Mouse (Mus musculus): Measurements from ENCODE around the gene Stard5. TPM values are rescaled to one million over a fixed set of nuclear protein-coding genes. Genes with fewer than 3 reads are reported as not detected.
A peak's percentile ranks its signal among the peaks of the same experiment; 100 is the strongest.

Gene Stard5
- polyA plus RNA-seq, 1 experiment from 2014 or later, result 49.4 TPM

DNA sequence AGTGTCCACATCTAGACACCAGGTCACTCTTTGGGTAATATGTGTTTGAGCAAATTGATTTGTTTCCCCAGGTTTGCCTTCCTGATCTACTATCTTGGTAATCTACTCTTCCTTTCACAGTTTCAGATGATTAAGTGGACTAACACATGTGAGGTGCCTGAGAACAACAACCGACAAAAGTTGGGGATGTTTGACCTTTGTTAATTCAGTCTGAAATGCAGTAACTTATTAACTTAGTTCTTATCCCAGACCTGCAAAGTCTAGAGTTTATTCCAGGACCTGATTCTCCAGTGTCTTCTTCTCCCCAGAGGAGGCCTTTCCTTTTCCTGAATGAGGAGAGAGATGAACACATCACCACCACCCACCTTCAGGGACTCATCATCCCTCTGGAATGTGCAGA, 19.9 kb upstream of the Stard5 start:
- DNase-seq (ENCODE audit: low read depth, low spot score) (no peak), ATAC-seq (no peak)
- ChIA-PET POLR2A (no interaction called here), CTCF (no interaction called here)
- H3K27me3 ChIP-seq, result no peaks in the 10 kb centered on the region
- in situ Hi-C loops (cut with MboI; ENCODE audit: low pct_unique_long_range_greater_than_20kb), result no loop called here
- TF ChIP-seq CTCF (IDR thresholded peaks at IDR 0.05), result no peak

DNA sequence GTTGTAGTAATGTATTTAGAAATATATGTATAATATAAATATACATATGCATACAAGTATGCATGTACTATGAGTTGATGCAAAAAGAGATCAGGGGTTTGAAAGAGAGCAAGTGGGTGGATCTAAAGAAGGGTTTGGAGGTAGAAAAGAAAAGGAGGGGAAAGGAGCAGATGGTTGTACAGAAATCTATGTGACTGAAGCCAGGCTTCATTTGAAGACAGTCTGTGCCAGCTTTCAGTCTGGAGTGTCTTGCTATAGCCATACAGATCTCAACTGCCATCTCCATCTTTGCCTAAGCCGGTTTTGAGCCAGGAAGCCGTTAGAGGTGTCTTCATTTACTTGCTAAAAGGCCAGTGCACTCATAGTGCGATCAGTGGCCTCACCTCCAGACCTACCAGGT, 16.5 kb upstream of the Stard5 start:
- in situ Hi-C loops (cut with MboI; ENCODE audit: low pct_unique_long_range_greater_than_20kb), result loop anchor here (5.0 kb wide), 1 partner anchor 43 kb away; no protein-coding TSS in a partner anchor
- no peak for TF ChIP-seq CTCF (IDR thresholded peaks at IDR 0.05)
- no peaks in the 10 kb centered on the region for H3K27me3 ChIP-seq
- ChIA-PET POLR2A (interaction anchor here (0.6 kb wide), 1 partner anchor 167 kb away, joined by 5 read pairs; no protein-coding TSS in a partner anchor), CTCF (interaction anchor here (1.7 kb wide), 1 partner anchor 16 kb away, joined by 5 read pairs; no protein-coding TSS in a partner anchor)
- ATAC-seq, result no peak
- DNase-seq (ENCODE audit: low read depth, low spot score), result no peak

DNA sequence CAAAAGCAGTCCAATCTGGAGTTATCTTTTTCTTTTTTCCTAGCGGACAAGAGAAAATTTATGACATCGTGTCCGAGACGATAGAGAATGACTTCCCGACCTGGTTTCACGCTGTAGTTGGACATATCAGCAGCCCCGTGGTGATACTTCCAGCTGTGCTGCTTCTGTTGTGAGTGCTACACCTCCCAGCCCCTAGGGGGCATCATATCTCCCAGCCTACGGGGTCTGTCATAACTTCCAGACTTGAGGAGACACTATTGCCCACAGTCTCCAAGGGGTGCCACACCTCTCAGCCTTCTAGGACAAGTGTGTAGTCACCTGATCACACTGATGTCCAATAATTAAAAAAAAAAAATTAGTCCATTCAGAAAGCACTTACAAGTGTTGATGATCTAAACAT, 15.9 kb upstream of the Stard5 start:
- no peaks in the 10 kb centered on the region for H3K27me3 ChIP-seq
- CTCF ChIA-PET, result interaction anchor here (1.3 to 2.1 kb wide), 3 partner anchors 12 to 21 kb away, joined by 3 to 5 read pairs (median 5); no protein-coding TSS in a partner anchor
- POLR2A ChIA-PET, result interaction anchor here (0.6 kb wide), 1 partner anchor 166 kb away, joined by 5 read pairs; no protein-coding TSS in a partner anchor
- in situ Hi-C loops (cut with MboI; ENCODE audit: low pct_unique_long_range_greater_than_20kb), result loop anchor here (5.0 kb wide), 1 partner anchor 44 kb away; no protein-coding TSS in a partner anchor
- no peak for ATAC-seq
- DNase-seq (ENCODE audit: low read depth, low spot score), result no peak
- no peak for TF ChIP-seq CTCF (IDR thresholded peaks at IDR 0.05)

DNA sequence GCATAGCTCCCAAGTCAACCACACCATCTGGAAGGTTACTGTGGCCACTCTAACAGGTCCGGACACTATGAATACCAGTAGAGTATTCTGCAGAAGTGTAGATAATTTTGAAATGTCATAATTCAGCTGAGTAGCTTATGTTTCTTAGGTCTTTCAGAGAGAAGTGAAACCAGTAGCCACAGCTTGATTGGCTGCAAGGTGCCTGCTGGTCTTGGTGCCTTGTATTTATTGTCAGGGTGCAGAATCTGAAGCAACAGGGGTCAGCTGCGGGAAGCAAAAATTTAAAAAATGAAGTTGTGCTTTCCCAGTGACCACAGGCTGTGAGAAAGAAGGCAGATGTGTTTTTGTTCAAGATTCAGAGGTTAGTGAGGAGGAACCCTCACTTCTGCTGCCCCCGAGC, 15.5 kb upstream of the Stard5 start:
- TF ChIP-seq CTCF (IDR thresholded peaks at IDR 0.05), result no peak

DNA sequence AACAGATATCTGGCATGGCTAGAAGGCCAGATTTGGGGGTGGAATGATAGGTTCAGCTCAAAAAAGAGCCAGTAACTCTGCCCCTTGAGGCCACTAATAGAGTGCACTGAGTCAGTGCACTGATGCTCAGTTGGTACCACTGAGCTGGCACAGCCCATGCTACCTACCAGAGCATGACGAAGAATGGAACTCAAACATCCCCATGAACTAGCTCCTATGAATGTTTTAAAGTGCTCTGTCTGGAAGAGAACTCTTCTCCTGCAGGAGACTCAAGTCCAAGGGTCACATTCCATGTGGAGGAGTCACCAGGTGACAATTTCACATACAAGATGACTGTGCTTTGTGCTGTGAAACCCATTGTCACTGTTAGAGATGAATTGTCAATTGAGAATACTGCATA, 13.1 kb upstream of the Stard5 start:
- in situ Hi-C loops (cut with MboI; ENCODE audit: low pct_unique_long_range_greater_than_20kb), result loop anchor here (5.0 kb wide), 1 partner anchor 46 kb away; no protein-coding TSS in a partner anchor
- ChIA-PET POLR2A (no interaction called here), CTCF (interaction anchor here (1.0 to 1.7 kb wide), 3 partner anchors 9 to 13 kb away, joined by 4 to 6 read pairs (median 5); partner anchors contain the start of gene Stard5)
- ATAC-seq (peak; percentile 86), DNase-seq (ENCODE audit: low read depth, low spot score) (no peak)
- no peaks in the 10 kb centered on the region for H3K27me3 ChIP-seq
- peak; percentile 52 for TF ChIP-seq CTCF (IDR thresholded peaks at IDR 0.05)

More for the DNA sequence above, 15.5 kb upstream of the Stard5 start:
- no peaks in the 10 kb centered on the region for H3K27me3 ChIP-seq
- ATAC-seq (no peak), DNase-seq (ENCODE audit: low read depth, low spot score) (no peak)
- ChIA-PET POLR2A (no interaction called here), CTCF (interaction anchor here (1.3 to 2.1 kb wide), 3 partner anchors 13 to 20 kb away, joined by 3 to 5 read pairs (median 5); no protein-coding TSS in a partner anchor)
- in situ Hi-C loops (cut with MboI; ENCODE audit: low pct_unique_long_range_greater_than_20kb), result loop anchor here (5.0 kb wide), 1 partner anchor 44 kb away; no protein-coding TSS in a partner anchor

DNA sequence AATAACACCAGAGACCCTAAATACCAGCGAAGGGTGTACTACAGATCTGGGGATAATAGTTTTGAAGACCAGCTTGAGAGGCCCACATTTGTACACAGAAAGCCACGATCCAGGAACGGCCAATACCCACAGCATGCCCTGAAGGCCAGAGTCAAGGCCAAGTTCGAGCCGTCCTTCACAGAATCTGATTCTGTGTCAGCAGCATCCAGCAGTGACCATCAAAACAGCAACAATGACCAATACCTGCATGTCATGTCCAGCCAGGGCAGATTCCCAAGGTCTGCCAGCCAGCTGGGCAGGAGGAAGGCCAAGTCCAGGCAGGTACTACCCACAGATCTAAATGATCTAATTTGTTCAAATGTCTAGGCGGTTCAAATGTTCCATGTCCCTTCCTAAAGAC, 9.2 kb upstream of the Stard5 start:
- CTCF ChIA-PET, result no interaction called here
- POLR2A ChIA-PET, result no interaction called here
- in situ Hi-C loops (cut with MboI; ENCODE audit: low pct_unique_long_range_greater_than_20kb), result no loop called here
- DNase-seq (ENCODE audit: low read depth, low spot score) (no peak), ATAC-seq (no peak)
- TF ChIP-seq CTCF (IDR thresholded peaks at IDR 0.05), result no peak
- no peaks in the 10 kb centered on the region for H3K27me3 ChIP-seq

DNA sequence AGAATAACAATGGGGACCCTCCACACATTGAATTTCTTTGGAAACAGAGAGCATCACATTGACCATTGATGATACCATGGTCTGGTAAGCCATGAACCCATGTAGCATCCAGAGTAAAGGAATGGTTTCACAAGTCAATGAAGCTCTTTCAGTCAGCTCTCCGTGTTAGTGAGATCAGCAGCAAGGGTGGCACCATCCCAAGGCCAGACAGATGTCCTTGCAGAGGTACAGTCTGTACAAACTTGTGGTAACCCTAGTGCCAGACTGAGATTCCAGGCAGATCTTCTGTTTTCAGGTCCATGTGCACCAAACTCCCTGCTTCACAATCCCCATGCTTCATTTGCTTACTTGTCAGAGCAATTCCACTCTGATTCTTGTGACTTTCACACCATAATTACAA, 7.7 kb upstream of the Stard5 start:
- ATAC-seq (no peak), DNase-seq (ENCODE audit: low read depth, low spot score) (no peak)
- H3K27me3 ChIP-seq, result no peaks in the 10 kb centered on the region
- in situ Hi-C loops (cut with MboI; ENCODE audit: low pct_unique_long_range_greater_than_20kb), result no loop called here
- TF ChIP-seq CTCF (IDR thresholded peaks at IDR 0.05), result no peak
- POLR2A ChIA-PET, result no interaction called here
- CTCF ChIA-PET, result no interaction called here

DNA sequence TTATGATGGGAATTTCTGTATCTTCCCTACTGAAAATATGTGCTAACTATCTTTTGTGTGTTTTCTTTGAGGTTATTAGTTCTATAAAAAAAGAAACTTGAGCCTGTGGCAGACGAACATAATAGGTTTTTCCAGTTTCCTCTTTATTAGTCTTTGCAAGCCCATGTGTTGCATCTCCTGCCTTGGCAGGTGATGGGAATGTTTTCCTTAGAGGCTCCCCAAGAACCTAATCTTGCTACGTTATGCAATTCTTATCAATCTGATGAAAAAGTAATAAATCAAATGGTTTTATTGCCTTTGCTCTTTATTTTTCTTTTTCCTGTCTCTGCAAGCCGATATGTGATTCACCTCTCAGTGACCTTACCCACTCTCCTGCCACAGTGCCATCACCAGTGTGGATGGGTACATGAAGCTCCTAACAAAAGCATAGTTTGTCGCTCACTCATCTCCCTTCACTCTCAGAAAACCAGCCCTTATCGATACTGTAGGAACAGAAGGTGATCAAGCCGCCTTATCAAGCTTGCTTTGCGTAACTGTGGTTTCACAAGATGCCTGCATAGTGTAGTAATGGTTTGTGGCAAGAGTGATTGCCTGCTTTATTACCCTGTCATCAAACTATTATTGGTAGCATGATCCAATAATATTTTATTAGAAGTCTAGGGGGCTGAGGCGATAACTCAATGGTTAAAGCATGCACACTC, 5.1 kb upstream of the Stard5 start:
- DNase-seq (ENCODE audit: low read depth, low spot score) (no peak), ATAC-seq (no peak)
- ChIA-PET POLR2A (no interaction called here), CTCF (no interaction called here)
- TF ChIP-seq CTCF (IDR thresholded peaks at IDR 0.05), result no peak
- in situ Hi-C loops (cut with MboI; ENCODE audit: low pct_unique_long_range_greater_than_20kb), result no loop called here
- H3K27me3 ChIP-seq, result no peaks in the 10 kb centered on the region

DNA sequence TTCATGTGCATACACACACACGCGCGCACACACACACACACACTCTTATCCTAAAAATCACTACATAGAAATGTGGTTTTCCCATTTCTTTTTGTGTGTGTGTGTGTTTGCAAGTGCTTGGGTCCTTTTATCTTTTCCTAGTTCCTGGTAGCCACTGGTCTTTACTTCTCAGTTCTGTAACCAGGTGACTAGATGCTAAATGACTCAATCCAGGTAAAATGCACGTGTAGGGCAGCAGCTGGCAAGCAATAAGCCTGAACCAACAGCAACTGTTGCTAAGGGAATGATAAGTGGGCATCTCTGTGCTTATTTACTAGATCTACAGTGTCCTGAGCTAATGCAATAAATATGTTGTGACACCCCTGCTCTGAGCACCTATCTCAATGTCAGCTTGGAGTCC, 4.4 kb upstream of the Stard5 start:
- no peaks in the 10 kb centered on the region for H3K27me3 ChIP-seq
- POLR2A ChIA-PET, result no interaction called here
- DNase-seq (ENCODE audit: low read depth, low spot score) (no peak), ATAC-seq (no peak)
- TF ChIP-seq CTCF (IDR thresholded peaks at IDR 0.05), result no peak
- in situ Hi-C loops (cut with MboI; ENCODE audit: low pct_unique_long_range_greater_than_20kb), result no loop called here
- CTCF ChIA-PET, result interaction anchor here (1.3 kb wide), 1 partner anchor 9 kb away, joined by 5 read pairs; no protein-coding TSS in a partner anchor

DNA sequence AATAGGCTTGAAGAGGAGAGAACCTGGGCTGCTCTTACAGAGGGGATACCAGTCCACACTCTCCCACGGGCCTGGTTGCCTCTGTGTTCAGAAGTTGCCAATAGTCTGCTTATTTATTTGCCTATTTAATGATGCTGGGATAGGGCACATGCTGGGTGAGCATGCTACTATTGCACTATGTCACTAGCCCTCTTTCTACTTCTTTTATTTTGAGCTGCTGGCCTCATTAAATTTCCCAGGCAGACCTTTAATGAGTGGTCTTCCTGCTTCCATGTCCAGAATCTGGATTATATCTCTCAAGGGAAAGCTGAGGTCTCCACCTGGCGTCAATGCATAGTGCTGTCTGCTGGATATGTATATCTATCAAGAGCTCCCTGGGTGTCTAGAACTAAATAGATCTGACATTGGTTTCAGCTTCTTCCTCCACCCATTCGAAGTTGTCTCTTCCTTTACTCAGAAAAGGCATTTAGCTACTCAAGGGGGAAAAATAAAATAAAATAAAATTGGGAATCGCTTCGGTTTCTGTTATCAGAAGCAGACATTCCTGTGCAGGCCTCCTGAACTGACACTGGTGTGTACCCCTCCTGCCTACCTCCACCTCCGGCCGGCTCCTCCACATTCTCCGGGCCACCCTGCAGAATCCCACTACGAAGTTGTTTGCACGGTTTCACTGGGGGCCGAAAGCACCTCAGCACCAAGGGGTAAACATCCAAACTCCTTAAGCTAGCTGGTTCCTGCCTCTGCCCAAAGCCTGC, 509 bp upstream of the Stard5 start:
- no peak for DNase-seq (ENCODE audit: low read depth, low spot score)
- POLR2A ChIA-PET, result no interaction called here
- TF ChIP-seq CTCF (IDR thresholded peaks at IDR 0.05), result no peak
- CTCF ChIA-PET, result interaction anchor here (1.2 to 2.3 kb wide), 4 partner anchors 13 to 63 kb away, joined by 3 to 13 read pairs (median 4); no protein-coding TSS in a partner anchor
- in situ Hi-C loops (cut with MboI; ENCODE audit: low pct_unique_long_range_greater_than_20kb), result no loop called here
- ATAC-seq, result peak; percentile 19
- no peaks in the 10 kb centered on the region for H3K27me3 ChIP-seq

Measured in Patski (cell line).